Mouse (Mus musculus) cerebellum, postnatal 36 days (tissue): ENCODE measurements around the gene Ankrd22.

Source experiments
- DNase-seq, 2 experiments: peaks; one replicate each; pipeline ENCODE4 v3.0.0; 2021 to 2022; ENCODE audit warnings: mixed read lengths in 2 of 2

Ankrd22 gene

DNA sequence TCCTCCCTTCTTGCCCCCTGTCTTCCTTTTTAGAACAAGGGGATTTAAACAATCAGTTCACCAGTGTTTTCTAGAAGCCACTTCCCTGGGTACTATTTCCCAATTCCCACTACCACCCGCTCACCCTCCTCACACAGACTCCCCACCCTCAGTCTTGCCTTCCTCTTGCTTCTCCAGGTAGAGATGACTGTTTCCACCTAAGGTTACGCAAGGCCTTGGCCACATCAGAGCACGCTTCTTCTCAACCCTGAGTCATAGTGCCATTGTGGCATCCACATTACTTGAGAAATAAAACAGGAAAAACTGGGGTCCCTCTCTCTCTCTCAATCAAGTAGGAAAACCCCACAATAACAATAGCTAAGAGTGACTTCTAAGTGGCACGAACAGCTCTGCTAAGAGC is 13.3 kb upstream of the Ankrd22 start:
- no peak for DNase-seq

DNA sequence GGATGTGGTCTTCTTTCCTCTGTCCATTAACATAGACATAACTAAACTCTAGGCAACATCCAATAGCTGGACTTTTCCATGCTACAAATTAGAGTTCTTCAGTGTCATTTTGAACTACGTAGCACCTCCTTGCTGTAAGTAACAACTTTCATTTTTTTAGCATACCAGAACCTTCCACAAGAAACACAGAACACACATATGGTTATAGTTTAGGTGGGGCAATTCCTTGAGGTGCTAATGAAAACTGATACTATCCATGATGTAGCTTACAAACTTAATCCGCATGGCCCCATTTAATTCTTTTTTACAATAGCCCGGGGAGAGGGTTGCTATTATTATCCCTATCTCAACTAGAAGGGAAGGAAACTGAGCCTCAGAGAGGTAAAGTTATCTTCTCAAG is 8.2 kb upstream of the Ankrd22 start:
- no peak for DNase-seq

DNA sequence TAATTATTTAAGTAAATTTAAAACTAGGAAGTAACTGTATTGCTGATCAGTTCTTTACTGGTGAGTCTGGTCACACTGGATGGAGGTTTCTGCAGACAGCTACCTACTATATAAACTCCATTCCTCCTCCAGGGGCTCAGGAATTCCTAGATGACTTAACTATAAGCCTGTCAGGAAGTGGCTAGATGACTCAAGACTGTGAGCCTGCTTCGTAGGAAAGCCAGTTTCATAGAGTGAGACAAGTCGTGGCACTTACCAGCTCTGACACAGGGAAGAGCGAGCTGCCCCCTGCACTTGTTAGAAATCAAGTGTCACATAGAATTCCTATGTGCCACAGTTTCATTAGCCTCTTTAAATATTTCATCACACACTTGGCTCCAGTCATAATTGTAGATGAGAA is 5.3 kb upstream of the Ankrd22 start:
- DNase-seq, result no peak

DNA sequence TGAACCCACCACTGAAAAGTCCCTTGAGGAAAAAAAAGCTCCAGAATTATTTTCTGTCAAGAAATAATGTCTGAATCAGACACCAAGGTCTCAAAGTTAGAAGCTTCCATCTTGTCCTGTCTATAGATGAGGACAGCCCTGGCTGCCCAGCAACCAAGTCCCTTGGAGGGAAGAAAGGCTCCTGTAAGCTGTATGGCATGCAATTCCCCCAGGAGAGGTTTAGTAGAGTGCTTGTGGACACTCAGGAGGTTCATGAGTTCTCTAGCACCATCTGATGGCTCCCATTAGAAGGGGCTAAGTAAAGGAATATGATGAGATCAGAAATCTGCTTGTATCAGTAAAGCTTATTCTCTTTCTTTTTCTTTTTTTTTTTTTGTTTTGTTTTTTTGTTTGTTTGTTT is 3.3 kb upstream of the Ankrd22 start:
- no peak for DNase-seq

DNA sequence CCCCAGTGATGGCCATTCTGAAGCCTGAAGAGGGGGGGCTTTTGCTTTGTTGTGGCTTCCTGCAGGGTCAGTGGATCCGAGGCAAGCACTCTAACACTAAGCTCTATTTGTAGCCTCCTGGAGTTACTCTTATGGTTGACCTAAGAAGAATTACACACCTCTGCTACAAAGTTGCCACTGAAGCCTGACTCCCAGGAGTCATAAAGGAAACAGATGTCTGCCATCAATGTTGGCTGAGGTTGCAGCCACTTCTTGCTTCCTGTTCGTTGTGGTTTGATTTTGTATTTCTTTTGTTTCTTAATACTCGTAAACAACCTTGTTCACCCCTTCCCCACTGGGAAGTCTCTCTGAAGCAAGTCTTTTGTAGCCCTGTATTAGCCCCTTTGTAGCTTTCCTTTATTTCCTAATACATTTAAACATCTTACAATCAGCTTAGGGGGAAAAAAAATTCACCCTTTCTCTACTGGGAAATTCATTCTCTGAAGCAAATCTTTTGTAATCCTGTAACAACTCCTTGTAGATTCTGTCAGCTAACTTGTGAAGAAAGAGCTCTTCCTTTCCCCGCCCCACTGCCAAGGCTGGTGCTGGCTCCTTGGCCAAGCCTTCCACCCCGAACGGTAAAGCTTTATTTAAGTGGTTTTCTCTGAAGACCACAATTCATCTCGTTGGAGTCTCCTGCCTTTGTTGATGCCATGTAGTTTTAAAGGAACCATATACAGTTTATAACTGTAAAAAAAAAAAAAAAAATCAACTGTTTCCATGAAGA is 2.2 kb upstream of the Ankrd22 start:
- DNase-seq, result no peak

DNA sequence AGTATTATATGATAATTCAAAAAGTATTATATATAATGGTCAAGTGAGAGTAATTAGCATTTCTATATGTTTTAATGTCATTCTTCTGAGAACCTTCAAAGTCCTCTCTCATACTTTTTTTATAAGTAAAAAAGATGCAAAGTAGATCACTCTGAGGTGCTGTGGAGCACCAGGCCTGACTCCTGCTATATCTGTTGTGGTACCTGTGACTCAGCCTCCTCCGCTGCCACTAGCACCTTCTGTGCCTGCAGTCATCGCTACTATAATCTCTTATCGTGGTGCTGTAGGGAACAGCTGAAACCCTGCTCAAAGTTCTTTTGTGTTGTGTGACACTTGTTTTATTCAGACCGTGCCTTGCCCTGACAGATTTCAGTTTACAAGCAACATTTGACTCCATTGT is 533 bp upstream of the Ankrd22 start:
- DNase-seq, result no peak

DNA sequence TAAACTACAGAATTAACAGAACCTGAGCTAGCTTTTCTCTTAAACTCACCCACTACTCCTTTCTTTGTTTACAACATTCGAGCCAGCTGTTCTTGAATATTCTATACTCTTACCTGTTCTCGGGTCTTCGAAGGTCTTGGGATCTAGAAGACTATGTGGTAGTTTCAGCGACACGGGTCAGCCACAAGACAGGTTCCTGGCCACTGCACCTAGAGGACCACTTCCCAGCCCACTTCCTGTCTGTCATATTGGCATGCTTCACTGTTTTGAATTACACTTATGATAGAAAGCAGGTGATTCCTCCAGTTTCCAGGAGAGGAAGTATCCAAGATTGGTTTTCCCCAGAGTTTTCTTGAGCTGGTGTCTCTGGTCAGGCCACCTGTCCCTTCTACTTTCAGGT is 3.2 kb downstream of the Ankrd22 start:
- no peak for DNase-seq

DNA sequence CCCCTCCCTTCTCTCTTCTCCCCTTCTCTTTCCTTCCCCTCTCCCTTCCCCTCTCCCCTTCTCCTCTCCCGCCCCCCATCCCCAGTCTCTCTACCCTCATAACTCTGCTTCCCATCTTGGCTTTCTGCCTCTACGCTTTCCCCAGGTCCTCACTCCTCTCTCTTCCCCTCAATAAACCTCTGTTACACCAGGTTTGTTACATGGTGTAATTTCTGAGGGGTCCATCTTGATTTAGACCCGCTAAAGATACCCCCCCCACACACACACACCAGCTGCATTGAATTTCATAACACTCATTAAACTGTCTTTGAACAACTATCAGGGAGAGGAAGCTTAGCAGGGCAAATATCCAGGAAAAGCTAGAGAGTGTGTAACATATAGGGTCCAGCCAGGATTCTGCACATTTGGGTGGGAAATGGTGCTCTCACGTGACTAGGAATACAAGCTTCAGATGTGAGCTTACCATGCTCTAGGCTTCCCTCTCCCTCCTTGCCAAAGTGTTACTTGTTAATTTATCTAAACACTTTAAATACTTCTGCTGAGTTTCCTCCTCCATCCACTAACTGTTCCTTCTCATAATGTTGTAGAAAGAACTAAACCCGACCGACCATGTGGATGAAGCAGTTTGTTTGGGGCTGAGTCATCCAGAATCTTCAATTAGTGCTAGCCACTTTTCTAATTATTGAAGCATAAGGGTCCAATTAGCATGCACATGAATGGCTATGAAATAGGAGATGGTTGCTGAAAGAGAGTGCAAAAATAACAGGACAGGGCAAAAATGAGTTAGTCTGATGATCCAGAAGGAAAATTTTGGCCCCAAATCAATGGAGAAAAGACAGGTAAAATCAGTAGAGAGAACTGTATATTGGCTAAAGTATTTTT is 12.3 kb downstream of the Ankrd22 start:
- no peak for DNase-seq

DNA sequence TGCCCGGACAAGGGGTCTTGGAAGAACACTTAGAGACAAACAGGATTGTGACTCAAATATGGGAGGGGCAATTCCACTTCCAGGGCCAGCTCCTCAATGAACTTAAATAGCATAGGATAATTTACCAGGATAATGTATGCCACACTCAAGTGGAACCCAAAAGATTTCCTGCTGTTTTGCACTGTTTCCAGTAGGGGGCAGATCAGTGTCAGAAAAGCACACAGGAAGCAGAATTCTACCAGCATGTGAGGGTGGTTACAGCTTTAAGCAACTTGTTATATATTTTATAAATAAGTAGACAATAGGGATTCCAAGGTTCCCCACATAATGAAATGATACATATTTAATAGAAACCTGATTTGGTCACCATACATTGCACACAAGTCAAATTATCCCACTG is 13.9 kb downstream of the Ankrd22 start:
- DNase-seq, result no peak

DNA sequence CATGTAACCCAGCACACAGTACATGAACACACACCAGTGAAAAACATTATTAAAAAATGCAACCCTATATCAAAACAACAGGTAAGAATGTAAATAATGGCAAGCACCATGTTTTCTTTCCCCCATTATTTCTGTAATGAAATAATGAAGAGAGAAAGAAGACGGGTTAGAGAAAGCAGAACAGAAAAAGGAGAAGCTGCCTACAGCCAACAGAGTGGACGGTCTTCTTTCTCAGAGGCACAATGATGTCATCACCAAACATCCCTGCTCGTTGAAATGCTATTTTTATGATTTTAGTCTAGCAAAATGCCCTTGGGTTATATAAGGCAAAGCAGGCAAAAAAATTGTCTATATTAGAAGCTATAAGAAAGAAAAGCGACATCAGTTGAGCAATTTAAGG is 17.4 kb downstream of the Ankrd22 start:
- DNase-seq, result no peak

DNA sequence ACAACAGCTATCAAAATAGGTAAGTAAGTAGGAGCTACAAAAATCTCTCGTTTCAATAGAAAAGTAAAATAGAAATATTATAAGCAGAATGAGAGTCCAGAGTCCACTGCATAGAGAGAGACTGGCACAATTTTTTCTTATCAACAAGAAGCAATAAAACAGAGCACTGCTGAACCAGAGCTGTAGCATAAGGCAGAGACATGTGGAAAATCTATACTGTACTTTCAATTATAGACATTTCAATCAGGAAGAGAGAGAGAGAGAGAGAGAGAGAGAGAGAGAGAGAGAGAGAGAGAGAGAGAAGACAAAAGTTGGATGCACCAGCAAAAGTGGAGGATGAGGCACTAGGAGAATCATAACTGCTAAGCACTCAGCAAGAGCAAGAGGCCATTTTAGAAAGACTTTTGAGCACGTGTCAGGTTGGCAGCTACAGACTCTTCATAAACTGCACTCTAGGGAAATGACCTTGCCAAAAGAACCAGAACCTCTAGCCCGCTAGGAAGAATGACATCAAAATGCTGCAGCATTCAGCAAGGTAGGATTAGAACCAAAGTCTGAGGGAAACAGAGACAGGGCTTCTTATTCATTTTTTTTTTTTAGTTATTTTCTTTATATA is 26.3 kb downstream of the Ankrd22 start:
- DNase-seq, result no peak

DNA sequence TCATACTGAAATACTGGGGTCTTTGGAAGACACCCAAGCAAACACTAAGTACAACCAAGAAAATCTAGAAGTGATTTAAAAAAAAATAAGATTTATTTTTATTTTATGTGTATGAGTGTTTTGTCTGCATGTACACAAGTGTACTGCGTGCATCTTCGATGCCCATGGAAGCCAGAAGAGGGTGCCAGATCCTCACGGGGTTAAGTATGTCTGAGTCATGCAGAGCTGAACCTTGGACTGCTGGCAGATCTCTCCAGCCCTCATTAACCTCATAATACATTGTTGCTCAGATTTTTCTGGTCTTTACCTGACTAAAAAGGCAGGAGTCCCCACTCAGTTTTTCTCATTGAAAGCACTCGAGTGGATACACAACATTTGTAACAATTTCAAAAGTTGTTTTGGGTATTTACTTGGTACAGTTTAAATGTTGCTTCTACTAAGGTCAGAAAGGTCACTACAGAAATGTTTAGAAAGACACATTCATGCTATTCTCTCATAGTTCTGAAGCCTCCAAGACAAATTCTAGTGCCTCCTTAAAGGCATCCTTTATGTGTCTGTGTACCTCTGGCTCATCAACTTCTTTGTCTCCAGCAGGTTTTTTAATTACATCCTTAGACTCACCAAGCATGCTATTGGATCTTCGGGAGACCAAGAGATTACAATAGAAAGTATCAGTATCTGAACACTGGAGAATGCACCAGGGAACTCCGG is 27.0 kb downstream of the Ankrd22 start:
- no peak for DNase-seq

DNA sequence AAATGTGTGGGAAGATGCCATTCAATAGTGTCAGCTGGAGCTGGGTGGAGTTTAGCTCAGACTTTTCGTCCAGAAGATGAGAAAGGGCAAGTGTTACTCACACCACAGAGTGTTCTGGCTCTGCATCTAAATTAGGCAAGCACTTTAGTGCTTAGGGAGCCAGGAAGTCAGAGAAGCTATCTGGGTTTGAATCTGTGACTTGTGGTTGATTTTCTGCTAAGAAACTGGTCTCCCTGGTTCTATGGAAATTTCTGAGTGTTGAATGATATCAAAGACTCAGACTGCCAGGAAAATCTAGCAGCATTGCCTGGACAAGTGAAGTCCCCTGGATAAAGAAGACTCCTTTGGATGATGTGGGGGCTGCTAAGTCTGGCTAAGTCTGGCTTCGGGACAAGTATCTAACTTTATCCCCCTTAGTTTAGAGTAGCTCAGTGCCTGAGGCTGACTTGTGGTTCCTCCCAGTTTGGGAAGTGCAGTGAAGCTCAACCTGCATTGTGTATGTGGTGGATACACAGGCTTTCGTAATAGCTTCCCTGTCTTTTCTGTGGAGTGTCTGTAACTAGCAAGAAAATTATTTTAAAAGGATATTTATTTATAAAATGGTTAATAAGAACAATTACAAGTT is 45.6 kb downstream of the Ankrd22 start:
- no peak for DNase-seq

DNA sequence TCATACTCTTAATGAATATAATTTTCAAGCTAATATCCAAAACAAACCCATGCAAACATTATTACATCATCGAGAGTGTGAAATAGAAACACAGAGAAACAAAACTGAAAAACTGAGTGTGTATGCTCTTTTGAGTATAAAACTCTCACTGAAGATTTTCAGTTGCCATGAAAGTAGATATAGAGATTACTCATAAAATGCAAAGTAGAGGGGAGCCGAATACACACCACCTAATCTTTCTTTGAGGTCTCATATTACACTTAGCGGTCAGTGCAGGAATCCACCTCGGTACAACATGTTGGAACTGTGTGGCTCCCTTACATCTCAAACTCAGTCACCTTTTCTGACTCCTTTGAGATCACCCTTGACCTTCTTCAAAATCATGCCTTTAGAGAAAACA is 46.2 kb downstream of the Ankrd22 start:
- DNase-seq, result no peak

DNA sequence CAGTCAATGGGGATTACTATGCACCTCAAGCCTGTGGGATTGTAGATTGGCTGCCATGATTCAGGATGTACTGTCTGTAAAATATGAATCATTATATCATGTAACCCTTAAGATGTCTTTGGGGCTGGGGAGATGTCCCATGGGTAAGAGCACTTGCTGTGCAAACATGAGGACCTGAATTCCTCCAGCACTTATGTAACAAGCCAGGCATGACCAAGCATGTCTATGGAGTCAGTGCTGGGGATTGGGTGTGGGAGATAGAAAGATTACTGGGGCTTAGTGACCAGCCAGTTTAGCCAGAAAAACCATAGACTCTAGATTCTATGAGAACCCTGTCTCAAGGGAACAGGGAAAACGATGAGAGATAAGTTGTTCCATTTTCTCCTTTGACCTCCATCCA is 46.8 kb downstream of the Ankrd22 start:
- DNase-seq, result no peak

DNA sequence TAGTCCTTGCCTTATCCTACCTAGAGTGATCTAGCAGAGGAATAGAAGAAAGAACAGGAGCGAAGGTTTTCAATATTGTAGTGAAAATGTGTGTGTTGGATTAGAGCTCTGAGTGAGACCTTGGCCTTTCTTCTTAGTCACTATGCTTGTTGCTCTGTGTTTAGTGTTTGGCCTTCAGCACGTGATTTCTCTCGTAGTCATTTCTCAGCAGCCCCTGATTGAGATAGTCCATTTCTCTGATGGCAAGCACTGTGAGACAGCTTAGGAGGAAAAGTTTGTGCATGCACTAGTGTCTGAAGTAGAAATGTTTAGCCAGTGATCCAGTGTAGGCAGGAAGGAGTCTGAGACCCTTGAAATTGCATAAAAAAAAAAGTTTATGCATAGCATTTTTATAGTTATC is 61.0 kb downstream of the Ankrd22 start:
- DNase-seq, result no peak

DNA sequence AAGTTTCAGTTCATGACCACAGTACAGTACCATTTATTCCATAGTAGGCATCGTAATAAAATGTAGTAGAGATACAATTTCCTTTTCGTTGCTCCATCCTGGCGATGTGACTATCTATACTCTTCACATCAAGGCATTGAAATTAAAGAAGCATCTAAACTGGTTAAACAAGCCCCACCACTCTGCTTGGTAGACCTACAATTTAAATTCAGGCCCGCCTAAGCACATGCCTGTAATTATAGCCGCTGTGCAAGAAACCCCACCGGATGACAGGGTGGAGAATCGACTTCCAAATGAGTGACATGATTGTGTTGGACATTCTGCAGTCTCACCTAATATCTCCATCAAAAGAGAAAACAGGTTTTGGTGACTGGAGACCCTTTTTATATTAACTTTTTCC is 64.0 kb downstream of the Ankrd22 start:
- no peak for DNase-seq

DNA sequence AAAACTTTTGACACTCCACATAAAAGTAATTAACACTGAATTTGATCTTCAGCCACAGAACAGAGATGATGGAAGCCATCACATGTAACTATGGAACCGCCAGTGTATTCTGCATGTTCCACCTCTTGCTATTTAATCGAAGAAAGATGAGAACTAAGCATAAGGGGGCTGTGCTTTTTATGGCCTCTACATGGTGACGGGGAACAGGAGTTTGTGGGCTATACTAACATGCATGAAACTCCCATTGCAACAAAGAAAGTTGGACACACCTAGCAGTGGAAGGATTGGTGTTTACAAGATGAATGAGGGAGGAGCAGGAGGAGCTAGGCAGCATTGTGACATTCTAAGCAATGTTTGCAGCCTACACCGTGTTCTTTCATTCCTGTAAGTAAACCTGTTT is 65.2 kb downstream of the Ankrd22 start, which contains the start of gene Lipm:
Lipm (plus strand) TSS at position 301 of the 400 bp plus-strand sequence.
- no peak for DNase-seq

DNA sequence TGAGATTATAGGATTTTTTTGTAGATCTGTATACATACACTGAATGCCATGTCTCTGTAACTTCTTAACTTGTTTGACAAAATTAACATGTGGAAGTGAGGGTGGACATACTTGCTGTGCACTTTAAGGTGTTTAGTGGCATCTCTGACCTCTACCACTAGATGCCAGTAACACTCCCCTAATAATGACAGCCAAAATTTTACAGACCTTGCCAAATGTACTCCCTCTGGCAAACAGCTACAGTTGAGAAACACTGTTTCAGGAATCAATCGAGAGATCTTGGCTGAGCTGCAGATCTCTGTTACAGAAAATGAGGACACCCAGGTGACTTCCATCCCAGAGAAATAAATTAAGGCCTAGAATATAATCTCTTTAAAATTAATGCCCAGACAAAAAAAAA is 69.6 kb downstream of the Ankrd22 start:
- no peak for DNase-seq

DNA sequence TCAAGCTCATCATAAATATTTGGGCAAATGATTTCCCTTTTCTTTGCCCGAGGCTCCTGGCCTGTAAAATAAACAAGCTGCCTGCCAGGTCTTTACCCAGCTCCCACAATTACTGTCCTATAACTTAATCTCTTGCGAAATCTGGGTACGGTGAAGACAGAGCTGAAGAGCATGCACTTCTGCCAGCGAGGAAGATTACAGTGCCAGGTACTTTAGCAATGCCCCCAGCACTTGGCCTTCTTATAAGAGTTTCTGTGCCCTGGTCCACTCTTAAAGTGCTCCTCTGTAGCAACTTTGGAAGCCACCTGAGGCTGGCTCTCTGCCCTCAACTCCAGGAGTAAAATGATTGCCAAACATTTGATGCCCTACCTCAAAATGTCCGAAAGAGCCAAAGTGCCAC is 70.5 kb downstream of the Ankrd22 start:
- no peak for DNase-seq

DNA sequence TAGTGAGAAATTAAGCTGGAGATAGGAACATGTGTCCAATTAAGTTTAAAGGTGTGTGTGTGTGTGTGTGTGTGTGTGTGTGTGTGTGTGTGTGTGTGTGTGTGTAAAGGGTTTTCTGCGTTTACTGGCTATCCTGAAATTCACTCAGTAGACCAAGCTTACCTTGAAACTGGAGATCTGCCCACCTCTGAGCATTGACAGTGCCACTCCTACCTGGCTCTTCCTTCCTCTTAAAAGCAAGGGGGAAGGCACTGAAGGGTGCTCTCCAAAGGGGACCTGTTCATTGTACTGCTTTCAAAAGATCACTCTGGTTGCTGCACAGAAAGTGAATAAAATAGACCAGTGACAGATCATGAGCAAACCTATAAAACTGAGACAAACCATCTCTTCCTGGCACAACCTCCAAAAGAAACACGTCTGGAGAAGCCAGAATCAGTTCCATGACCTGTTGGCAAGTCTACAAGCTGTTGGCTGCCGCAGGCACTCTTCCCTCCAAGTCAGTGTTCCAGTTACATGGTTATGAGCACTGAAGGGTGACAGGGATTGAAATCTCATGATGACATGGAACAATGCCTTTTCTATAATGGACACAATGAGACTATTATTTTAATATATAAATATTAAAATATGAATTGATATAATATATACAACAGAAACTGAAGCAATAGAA is 76.7 kb downstream of the Ankrd22 start:
- DNase-seq, result peak in 1 of 2 experiments; percentile 4

DNA sequence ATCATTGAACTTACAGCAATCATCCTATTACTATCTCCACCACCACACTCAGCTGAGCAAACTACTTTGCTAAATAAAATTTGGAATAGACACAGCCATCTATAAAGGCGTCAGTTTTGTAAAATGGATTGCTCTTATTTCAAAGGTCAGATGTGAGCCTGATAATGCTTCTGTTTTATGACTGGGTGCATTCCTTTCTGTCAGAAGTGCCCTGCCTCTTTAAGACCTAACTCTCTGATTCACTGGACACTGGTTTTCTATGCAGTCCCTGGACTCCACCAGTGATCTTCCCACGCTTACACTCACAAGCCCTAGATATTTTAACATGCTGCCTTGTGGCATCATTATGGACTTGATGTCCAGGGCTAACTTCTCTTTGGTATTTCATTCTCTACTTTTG is 87.7 kb downstream of the Ankrd22 start:
- no peak for DNase-seq
